Mouse (Mus musculus): Measurements from ENCODE around the gene Rln3. TPM values are rescaled to one million over a fixed set of nuclear protein-coding genes. Genes with fewer than 3 reads are reported as not detected.

Gene Rln3
- 0.23 and 0.37 TPM in 2 replicates for polyA plus RNA-seq (2015; fragmentation: Nextera tagmentation; extraction: Ambion mirVana)

GRCm38 (mm10) chr8:84044900-84045299 lies at the start of gene Rln3:
Gene Rln3 (minus strand): TSS chr8:84045000.
- ATAC-seq = no peak
- H3K36me3 ChIP-seq (ENCODE audit: control insufficient read depth, insufficient read depth, low read length) = no peaks in the 10 kb centered on the region
- H3K27ac ChIP-seq (ENCODE audit: low read length) = no peak within 1 kb of the TSS
- H3K4me1 ChIP-seq (ENCODE audit: control insufficient read depth, insufficient read depth, low read length) = peaks cover 7% of the 10 kb centered on the region; the same call in 1 of the 2 replicates
- no peaks in the 10 kb centered on the region for H3K9me3 ChIP-seq (ENCODE audit: control insufficient read depth, low read length)
- 8% methylated on average over 9 of the region's 9 CpGs for WGBS
- peak within 1 kb of the TSS; percentile 37; the same call in 1 of the 2 replicates for H3K9ac ChIP-seq (ENCODE audit: low read depth, low read length)
- peak within 1 kb of the TSS; percentile 16 for H3K4me3 ChIP-seq (ENCODE audit: low read length)
- H3K27me3 ChIP-seq (replicated peaks; ENCODE audit: control insufficient read depth, insufficient read depth, low read length) = peaks cover 35% of the 10 kb centered on the region
- no peak within 1 kb of the TSS for H3K4me2 ChIP-seq (ENCODE audit: low read depth, low read length)

- no peak for ATAC-seq
- 92% methylated on average over 8 of the region's 8 CpGs for WGBS
- Histone ChIP-seq H3K27ac (ENCODE audit: low read length) (no peak overlapping the region), H3K4me3 (ENCODE audit: low read length) (no peak overlapping the region), H3K27me3 (replicated peaks; ENCODE audit: control insufficient read depth, insufficient read depth, low read length) (no peaks in the 10 kb centered on the region), H3K9ac (ENCODE audit: low read depth, low read length) (no peak overlapping the region), H3K4me2 (ENCODE audit: low read depth, low read length) (no peak overlapping the region), H3K4me1 (ENCODE audit: control insufficient read depth, insufficient read depth, low read length) (no peaks in the 10 kb centered on the region), H3K9me3 (ENCODE audit: control insufficient read depth, low read length) (no peaks in the 10 kb centered on the region), H3K36me3 (ENCODE audit: control insufficient read depth, insufficient read depth, low read length) (peaks cover 21% of the 10 kb centered on the region)
Measured at GRCm38 (mm10) chr8:84090585-84090984, 45.8 kb upstream of the Rln3 start.

DNA sequence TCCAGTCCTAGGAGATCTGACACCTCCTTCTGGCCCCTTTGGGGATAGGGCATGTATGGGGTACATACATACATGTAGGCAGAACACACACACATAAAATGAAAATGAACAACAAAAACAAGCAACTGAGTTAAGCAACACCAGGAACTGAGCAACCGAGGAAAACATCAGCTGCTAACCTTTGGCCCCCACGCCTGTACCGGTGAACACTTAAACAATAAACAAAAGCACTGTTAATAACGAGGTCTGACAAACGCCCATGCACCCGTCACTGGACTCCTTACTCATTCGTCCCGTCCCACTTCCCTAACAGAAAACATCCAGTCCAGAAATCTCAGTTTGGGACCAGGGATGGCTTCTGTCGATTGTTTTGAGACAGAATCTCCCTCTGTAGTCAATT lies 44.5 kb upstream of the Rln3 start:
- Histone ChIP-seq H3K27me3 (replicated peaks; ENCODE audit: control insufficient read depth, insufficient read depth, low read length) (no peaks in the 10 kb centered on the region), H3K27ac (ENCODE audit: low read length) (no peak overlapping the region), H3K4me3 (ENCODE audit: low read length) (no peak overlapping the region), H3K4me2 (ENCODE audit: low read depth, low read length) (no peak overlapping the region), H3K4me1 (ENCODE audit: control insufficient read depth, insufficient read depth, low read length) (no peaks in the 10 kb centered on the region), H3K36me3 (ENCODE audit: control insufficient read depth, insufficient read depth, low read length) (peaks cover 14% of the 10 kb centered on the region; the same call in 1 of the 2 replicates), H3K9ac (ENCODE audit: low read depth, low read length) (no peak overlapping the region), H3K9me3 (ENCODE audit: control insufficient read depth, low read length) (no peaks in the 10 kb centered on the region)
- no peak for ATAC-seq
- 67% methylated on average over 9 of the region's 9 CpGs for WGBS

GRCm38 (mm10) chr8:84087821-84088220 lies 43.0 kb upstream of the Rln3 start:
- ATAC-seq = no peak
- H3K9ac ChIP-seq (ENCODE audit: low read depth, low read length) = no peak overlapping the region
- peaks cover 11% of the 10 kb centered on the region; the same call in 1 of the 2 replicates for H3K36me3 ChIP-seq (ENCODE audit: control insufficient read depth, insufficient read depth, low read length)
- H3K27ac ChIP-seq (ENCODE audit: low read length) = no peak overlapping the region
- H3K9me3 ChIP-seq (ENCODE audit: control insufficient read depth, low read length) = no peaks in the 10 kb centered on the region
- no peak overlapping the region for H3K4me3 ChIP-seq (ENCODE audit: low read length)
- WGBS = 96% methylated on average over 14 of the region's 14 CpGs
- no peaks in the 10 kb centered on the region for H3K4me1 ChIP-seq (ENCODE audit: control insufficient read depth, insufficient read depth, low read length)
- H3K27me3 ChIP-seq (replicated peaks; ENCODE audit: control insufficient read depth, insufficient read depth, low read length) = no peaks in the 10 kb centered on the region
- H3K4me2 ChIP-seq (ENCODE audit: low read depth, low read length) = no peak overlapping the region

GRCm38 (mm10) chr8:84087156-84087555 lies 42.4 kb upstream of the Rln3 start:
- ATAC-seq = no peak
- Histone ChIP-seq H3K4me2 (ENCODE audit: low read depth, low read length) (no peak overlapping the region), H3K4me1 (ENCODE audit: control insufficient read depth, insufficient read depth, low read length) (no peaks in the 10 kb centered on the region), H3K27me3 (replicated peaks; ENCODE audit: control insufficient read depth, insufficient read depth, low read length) (no peaks in the 10 kb centered on the region), H3K36me3 (ENCODE audit: control insufficient read depth, insufficient read depth, low read length) (peaks cover 18% of the 10 kb centered on the region), H3K9ac (ENCODE audit: low read depth, low read length) (no peak overlapping the region), H3K4me3 (ENCODE audit: low read length) (no peak overlapping the region), H3K27ac (ENCODE audit: low read length) (no peak overlapping the region), H3K9me3 (ENCODE audit: control insufficient read depth, low read length) (no peaks in the 10 kb centered on the region)
- 83% methylated on average over 7 of the region's 7 CpGs for WGBS

DNA sequence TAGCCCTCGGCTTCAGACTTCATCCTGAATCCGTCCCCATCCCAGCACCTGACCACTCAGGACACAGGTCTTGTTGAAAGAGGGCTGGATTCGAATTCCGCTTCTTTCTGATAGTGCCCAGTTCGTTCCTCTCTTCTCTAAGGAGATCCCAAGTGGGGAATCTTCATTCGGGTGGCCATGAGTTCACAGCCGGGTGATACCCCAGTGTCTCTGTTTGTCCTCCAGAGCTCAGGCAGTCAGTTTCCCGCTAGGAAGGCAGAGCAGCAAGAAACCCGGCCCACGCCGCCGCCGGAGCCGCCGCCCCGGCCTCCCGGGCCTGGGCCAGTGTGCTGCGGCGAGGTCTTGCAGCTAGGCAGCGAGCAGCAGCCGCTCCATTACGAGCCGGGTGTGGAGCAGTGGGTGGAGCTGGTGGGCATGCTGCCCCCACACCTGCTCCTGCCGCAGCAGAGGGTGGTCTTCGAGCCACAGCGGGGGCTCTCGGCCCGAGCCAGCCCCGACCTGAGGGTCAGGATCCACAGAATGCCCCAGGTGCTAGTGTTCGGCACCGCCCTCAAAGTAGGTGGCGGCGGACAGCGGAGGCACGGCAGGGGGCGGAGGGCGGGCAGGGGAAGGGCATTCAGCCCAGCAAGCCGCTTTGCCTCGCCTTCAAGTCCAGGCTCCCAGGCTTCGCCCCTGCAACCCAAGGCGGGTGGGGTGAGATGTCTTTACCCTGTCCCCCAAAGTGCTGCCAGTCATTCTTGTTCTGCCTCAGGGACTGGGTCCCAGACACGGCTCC lies 39.7 kb upstream of the Rln3 start:
- no peak overlapping the region for H3K9ac ChIP-seq (ENCODE audit: low read depth, low read length)
- no peaks in the 10 kb centered on the region for H3K4me1 ChIP-seq (ENCODE audit: control insufficient read depth, insufficient read depth, low read length)
- H3K36me3 ChIP-seq (ENCODE audit: control insufficient read depth, insufficient read depth, low read length) = peaks cover 12% of the 10 kb centered on the region
- H3K27ac ChIP-seq (ENCODE audit: low read length) = no peak overlapping the region
- WGBS = 52% methylated on average over 42 of the region's 42 CpGs
- no peak overlapping the region for H3K4me2 ChIP-seq (ENCODE audit: low read depth, low read length)
- H3K27me3 ChIP-seq (replicated peaks; ENCODE audit: control insufficient read depth, insufficient read depth, low read length) = no peaks in the 10 kb centered on the region
- no peak overlapping the region for H3K4me3 ChIP-seq (ENCODE audit: low read length)
- no peaks in the 10 kb centered on the region for H3K9me3 ChIP-seq (ENCODE audit: control insufficient read depth, low read length)
- peak; percentile 14; the same call in 1 of the 2 replicates for ATAC-seq

GRCm38 (mm10) chr8:84083829-84084241 lies 39.0 kb upstream of the Rln3 start:
- no peak overlapping the region for H3K27ac ChIP-seq (ENCODE audit: low read length)
- no peak overlapping the region for H3K9ac ChIP-seq (ENCODE audit: low read depth, low read length)
- peaks cover 12% of the 10 kb centered on the region for H3K36me3 ChIP-seq (ENCODE audit: control insufficient read depth, insufficient read depth, low read length)
- 0 out of 2 replicates have a peak, but pooled peaks cover 2% of the 10 kb centered on the region for H3K4me1 ChIP-seq (ENCODE audit: control insufficient read depth, insufficient read depth, low read length)
- no peaks in the 10 kb centered on the region for H3K27me3 ChIP-seq (replicated peaks; ENCODE audit: control insufficient read depth, insufficient read depth, low read length)
- 34% methylated on average over 8 of the region's 8 CpGs for WGBS
- H3K9me3 ChIP-seq (ENCODE audit: control insufficient read depth, low read length) = no peaks in the 10 kb centered on the region
- ATAC-seq = no peak; the same call in 1 of the 2 replicates
- H3K4me3 ChIP-seq (ENCODE audit: low read length) = no peak overlapping the region
- no peak overlapping the region for H3K4me2 ChIP-seq (ENCODE audit: low read depth, low read length)

GRCm38 (mm10) chr8:84079206-84079605 lies 34.4 kb upstream of the Rln3 start:
- no peak for ATAC-seq
- Histone ChIP-seq H3K4me3 (ENCODE audit: low read length) (no peak overlapping the region), H3K27me3 (replicated peaks; ENCODE audit: control insufficient read depth, insufficient read depth, low read length) (no peaks in the 10 kb centered on the region), H3K36me3 (ENCODE audit: control insufficient read depth, insufficient read depth, low read length) (peaks cover 21% of the 10 kb centered on the region), H3K4me1 (ENCODE audit: control insufficient read depth, insufficient read depth, low read length) (0 out of 2 replicates have a peak, but pooled peaks cover 3% of the 10 kb centered on the region), H3K4me2 (ENCODE audit: low read depth, low read length) (no peak overlapping the region), H3K9ac (ENCODE audit: low read depth, low read length) (no peak overlapping the region), H3K9me3 (ENCODE audit: control insufficient read depth, low read length) (no peaks in the 10 kb centered on the region), H3K27ac (ENCODE audit: low read length) (no peak overlapping the region)
- WGBS = 75% methylated on average over 5 of the region's 5 CpGs

DNA sequence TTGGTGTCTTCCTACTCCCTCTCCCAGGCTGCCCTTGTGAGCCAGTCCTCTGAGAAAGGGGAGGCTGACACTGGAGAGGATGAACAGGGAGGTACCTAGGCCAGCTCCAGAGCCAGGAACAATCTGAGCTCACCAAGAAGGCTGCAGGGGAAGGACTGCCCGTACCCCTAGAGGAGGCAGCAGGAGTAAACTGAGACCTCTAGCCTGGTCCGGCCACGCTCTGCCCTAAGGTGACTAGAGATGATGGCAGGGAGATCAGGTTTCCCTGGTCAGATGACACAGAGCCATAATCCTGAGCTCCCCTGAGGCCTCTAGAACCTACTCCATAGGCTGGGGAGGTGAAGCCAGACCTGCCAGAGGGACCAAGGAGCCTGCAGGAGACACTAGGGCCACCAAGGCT lies 32.0 kb upstream of the Rln3 start:
- Histone ChIP-seq H3K4me2 (ENCODE audit: low read depth, low read length) (no peak overlapping the region), H3K36me3 (ENCODE audit: control insufficient read depth, insufficient read depth, low read length) (peaks cover 13% of the 10 kb centered on the region), H3K4me3 (ENCODE audit: low read length) (no peak overlapping the region), H3K4me1 (ENCODE audit: control insufficient read depth, insufficient read depth, low read length) (peaks cover 15% of the 10 kb centered on the region), H3K27ac (ENCODE audit: low read length) (no peak overlapping the region), H3K9me3 (ENCODE audit: control insufficient read depth, low read length) (no peaks in the 10 kb centered on the region), H3K9ac (ENCODE audit: low read depth, low read length) (no peak overlapping the region), H3K27me3 (replicated peaks; ENCODE audit: control insufficient read depth, insufficient read depth, low read length) (no peaks in the 10 kb centered on the region)
- WGBS = 80% methylated on average over 3 of the region's 3 CpGs
- ATAC-seq = no peak
